Comparison of ENCODE assay signal across 20 mouse cellular contexts in the genomic region with DNA sequence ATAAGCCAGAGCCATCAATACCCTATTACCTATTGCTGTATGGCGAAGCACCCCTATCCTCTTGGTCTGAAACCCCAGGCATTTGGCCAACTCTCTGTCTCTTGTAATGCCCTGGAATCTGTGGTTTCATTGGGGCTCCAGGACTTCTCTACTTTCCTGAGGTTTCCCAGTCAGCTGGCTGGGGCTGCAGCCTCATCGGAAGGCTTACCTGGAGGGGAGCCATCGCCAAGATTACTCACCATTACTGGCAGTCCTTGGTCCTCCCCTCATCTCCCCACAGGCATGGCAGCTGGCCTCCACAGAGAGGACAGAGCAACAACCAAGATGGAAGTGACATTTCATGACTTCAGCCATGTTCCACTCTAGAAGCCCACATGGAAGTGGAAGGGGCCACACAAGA. TPM values are rescaled to one million over a fixed set of nuclear protein-coding genes. Genes with fewer than 3 reads are reported as not detected.
DNase-seq lines count a peak whose midpoint lies in the region; ATAC-seq and TF ChIP-seq lines count a peak whose summit lies in the region.
"Had no signal": no experiment of that assay in that cellular context is flagged by ENCODE, and none has a peak within 500 bp of the region (broad histone marks: within the 10 kb centered on the region; RNA-seq: fewer than 3 reads in every experiment).

No protein-coding gene starts in this region.

- H3K27ac ChIP-seq in hindbrain, postnatal 0 days = no peak overlapping the region
- H3K27ac ChIP-seq: embryonic facial prominence, embryonic 15.5 days; forebrain, embryonic 15.5 days; heart, embryonic 15.5 days; hindbrain, embryonic 13.5 days; intestine, embryonic 15.5 days had no signal

- H3K4me3 ChIP-seq in hindbrain, postnatal 0 days (ENCODE audit: low read length) = no peak overlapping the region
- H3K4me3 ChIP-seq: embryonic facial prominence, embryonic 15.5 days; erythroblast, embryonic 14.5 days; forebrain, embryonic 15.5 days; heart, embryonic 15.5 days; hindbrain, embryonic 13.5 days; intestine, embryonic 15.5 days had no signal

- DNase-seq in adrenal gland, adult (ENCODE audit: inconsistent age in 2 of 2, low spot score in 1 of 2) = peak; percentile 57 to 58
- no peak for DNase-seq in adrenal gland, adult 18-20 months (ENCODE audit: low spot score in 2 of 2)
- peak; percentile 67 for DNase-seq in cerebellum, adult 9-10 months
- DNase-seq in cerebellum, adult 11 months = no peak
- peak; percentile 70 for DNase-seq in 3134 (ENCODE audit: extremely low read depth, insufficient read length, low spot score)
- peak; percentile 50 for DNase-seq in fibroblast of lung, adult 2 months (ENCODE audit: low read depth)
- DNase-seq in hindbrain, postnatal 0 days (ENCODE audit: low spot score) = no peak
- DNase-seq: adrenal gland, postnatal 25 days; cerebellum, adult 11-12 months; gastrocnemius, postnatal 25 days; heart, adult 11 months; heart, postnatal 14 days; kidney, adult 18-20 months had no signal

- TF ChIP-seq CTCF in hindbrain, postnatal 0 days (IDR thresholded peaks at IDR 0.05; ENCODE audit: low read depth) = no peak

- ATAC-seq in hindbrain, postnatal 0 days = no peak
- ATAC-seq: forebrain, embryonic 15.5 days; intestine, embryonic 15.5 days had no signal

- no peaks in the 10 kb centered on the region for H3K9me3 ChIP-seq in hindbrain, postnatal 0 days (ENCODE audit: low read length)
- H3K9me3 ChIP-seq: embryonic facial prominence, embryonic 15.5 days; forebrain, embryonic 15.5 days; heart, embryonic 15.5 days; hindbrain, embryonic 13.5 days; intestine, embryonic 15.5 days had no signal

- no peaks in the 10 kb centered on the region for H3K36me3 ChIP-seq in hindbrain, postnatal 0 days (ENCODE audit: insufficient read depth, low read length)
- H3K36me3 ChIP-seq: embryonic facial prominence, embryonic 15.5 days; forebrain, embryonic 15.5 days; heart, embryonic 15.5 days; hindbrain, embryonic 13.5 days; intestine, embryonic 15.5 days had no signal

- WGBS in hindbrain, postnatal 0 days = 85% methylated on average over 3 of the region's 3 CpGs

- no peak overlapping the region for H3K9ac ChIP-seq in hindbrain, postnatal 0 days (replicated peaks; ENCODE audit: low read length)
- H3K9ac ChIP-seq: embryonic facial prominence, embryonic 15.5 days; forebrain, embryonic 15.5 days; heart, embryonic 15.5 days; hindbrain, embryonic 13.5 days; intestine, embryonic 15.5 days had no signal

- H3K4me2 ChIP-seq in hindbrain, postnatal 0 days (ENCODE audit: low read depth, low read length) = no peak overlapping the region
- H3K4me2 ChIP-seq: embryonic facial prominence, embryonic 15.5 days; forebrain, embryonic 15.5 days; heart, embryonic 15.5 days; hindbrain, embryonic 13.5 days; intestine, embryonic 15.5 days had no signal

- peaks cover 15% of the 10 kb centered on the region for H3K4me1 ChIP-seq in hindbrain, postnatal 0 days (ENCODE audit: insufficient read depth, low read length)

- no peaks in the 10 kb centered on the region for H3K27me3 ChIP-seq in hindbrain, postnatal 0 days (ENCODE audit: insufficient read depth, low read length)
- H3K27me3 ChIP-seq: embryonic facial prominence, embryonic 15.5 days; forebrain, embryonic 15.5 days; heart, embryonic 15.5 days; intestine, embryonic 15.5 days had no signal

RNA-seq across cellular contexts. Expression of gene Neurl1a, which starts 54.5 kb away (rescaled TPM):
- total RNA-seq in adrenal gland, adult 18-20 months (2021) = 10 to 100 TPM; 13.4 to 16.9 TPM
- 95.4 and 114 TPM in 2 replicates for total RNA-seq in hindbrain, postnatal 0 days (2014; rRNA removed)
- 16.2 and 16.9 TPM in 2 replicates for polyA plus RNA-seq in hindbrain, postnatal 0 days (2015; fragmentation: Nextera tagmentation; extraction: Ambion mirVana)
- total RNA-seq: hematopoietic stem cell, adult 5-6 weeks had no signal

Comparison
In these comparisons a context has a peak if more than half of its experiments do, and no peak if none do; other contexts are left out.
1. DNase-seq: peak in adrenal gland, adult (2 of 2), cerebellum, adult 9-10 months (single experiment), 3134 (single experiment) and fibroblast of lung, adult 2 months (single experiment); none in adrenal gland, adult 18-20 months (0 of 2), cerebellum, adult 11 months (single experiment) and hindbrain, postnatal 0 days (single experiment).